Mouse (Mus musculus): ENCODE measurements around the gene Ptbp3. TPM values are rescaled to one million over a fixed set of nuclear protein-coding genes. Genes with fewer than 3 reads are reported as not detected.

Gene Ptbp3
- polyA plus RNA-seq, 1 experiment from 2014 or later = 46.4 TPM

GRCm38 (mm10) chr4:59533268-59533667 lies 15.9 kb downstream of the Ptbp3 start:
- H3K27ac ChIP-seq (ENCODE audit: poor library complexity, severe bottlenecking) = peak overlapping the region; percentile 47; the same call in 1 of the 2 replicates
- no peak overlapping the region for H3K9ac ChIP-seq
- 7% methylated on average over 2 of the region's 2 CpGs for WGBS
- no peaks in the 10 kb centered on the region for H3K36me3 ChIP-seq
- H3K9me3 ChIP-seq (replicated peaks) = no peaks in the 10 kb centered on the region
- H3K4me3 ChIP-seq = no peak overlapping the region
- ATAC-seq (ENCODE audit: insufficient number of reproducible peaks, low FRiP score) = peak; percentile 75
- H3K27me3 ChIP-seq (replicated peaks) = no peaks in the 10 kb centered on the region
- H3K4me2 ChIP-seq = no peak overlapping the region
- H3K4me1 ChIP-seq (replicated peaks) = peaks cover 11% of the 10 kb centered on the region; the same call in 1 of the 2 replicates

- Histone ChIP-seq H3K9me3 (replicated peaks) (no peaks in the 10 kb centered on the region), H3K4me3 (no peak overlapping the region), H3K27me3 (replicated peaks) (no peaks in the 10 kb centered on the region), H3K4me1 (replicated peaks) (peaks cover 16% of the 10 kb centered on the region; the same call in 1 of the 2 replicates), H3K36me3 (no peaks in the 10 kb centered on the region), H3K9ac (no peak overlapping the region), H3K4me2 (no peak overlapping the region), H3K27ac (ENCODE audit: poor library complexity, severe bottlenecking) (no peak overlapping the region)
- no peak for ATAC-seq (ENCODE audit: insufficient number of reproducible peaks, low FRiP score)
- WGBS = 86% methylated on average over 1 of the region's 1 CpGs
Observed at GRCm38 (mm10) chr4:59531172-59531571, 18.0 kb downstream of the Ptbp3 start.

GRCm38 (mm10) chr4:59527470-59527869 lies 21.7 kb downstream of the Ptbp3 start:
- Histone ChIP-seq H3K4me3 (no peak overlapping the region), H3K36me3 (peaks cover 13% of the 10 kb centered on the region), H3K27me3 (replicated peaks) (no peaks in the 10 kb centered on the region), H3K9ac (no peak overlapping the region), H3K9me3 (replicated peaks) (no peaks in the 10 kb centered on the region), H3K4me1 (replicated peaks) (peaks cover 19% of the 10 kb centered on the region; the same call in 1 of the 2 replicates), H3K4me2 (no peak overlapping the region), H3K27ac (ENCODE audit: poor library complexity, severe bottlenecking) (no peak overlapping the region)
- ATAC-seq (ENCODE audit: insufficient number of reproducible peaks, low FRiP score) = no peak
- 90% methylated on average over 3 of the region's 3 CpGs for WGBS

GRCm38 (mm10) chr4:59526728-59527127 lies 22.4 kb downstream of the Ptbp3 start:
- Histone ChIP-seq H3K36me3 (peaks cover 13% of the 10 kb centered on the region), H3K9me3 (replicated peaks) (no peaks in the 10 kb centered on the region), H3K27ac (ENCODE audit: poor library complexity, severe bottlenecking) (no peak overlapping the region), H3K4me3 (no peak overlapping the region), H3K27me3 (replicated peaks) (no peaks in the 10 kb centered on the region), H3K9ac (no peak overlapping the region), H3K4me2 (no peak overlapping the region), H3K4me1 (replicated peaks) (peaks cover 19% of the 10 kb centered on the region; the same call in 1 of the 2 replicates)
- WGBS = 45% methylated on average over 2 of the region's 2 CpGs
- no peak for ATAC-seq (ENCODE audit: insufficient number of reproducible peaks, low FRiP score)

GRCm38 (mm10) chr4:59524875-59525274 lies 24.3 kb downstream of the Ptbp3 start:
- Histone ChIP-seq H3K4me3 (no peak overlapping the region), H3K36me3 (peaks cover 17% of the 10 kb centered on the region), H3K9ac (no peak overlapping the region), H3K4me1 (replicated peaks) (peaks cover 17% of the 10 kb centered on the region; the same call in 1 of the 2 replicates), H3K9me3 (replicated peaks) (no peaks in the 10 kb centered on the region), H3K27me3 (replicated peaks) (no peaks in the 10 kb centered on the region), H3K27ac (ENCODE audit: poor library complexity, severe bottlenecking) (no peak overlapping the region), H3K4me2 (no peak overlapping the region)
- WGBS = 76% methylated on average over 3 of the region's 3 CpGs
- peak; percentile 77; the same call in 1 of the 2 replicates for ATAC-seq (ENCODE audit: insufficient number of reproducible peaks, low FRiP score)

- Histone ChIP-seq H3K4me1 (replicated peaks) (no peaks in the 10 kb centered on the region), H3K4me3 (no peak overlapping the region), H3K36me3 (peaks cover 42% of the 10 kb centered on the region), H3K27ac (ENCODE audit: poor library complexity, severe bottlenecking) (no peak overlapping the region), H3K9ac (no peak overlapping the region), H3K27me3 (replicated peaks) (no peaks in the 10 kb centered on the region), H3K4me2 (no peak overlapping the region), H3K9me3 (replicated peaks) (no peaks in the 10 kb centered on the region)
- ATAC-seq (ENCODE audit: insufficient number of reproducible peaks, low FRiP score) = no peak
Observed at GRCm38 (mm10) chr4:59510321-59510720, 38.8 kb downstream of the Ptbp3 start.

GRCm38 (mm10) chr4:59509558-59509957 lies 39.6 kb downstream of the Ptbp3 start:
- Histone ChIP-seq H3K4me1 (replicated peaks) (no peaks in the 10 kb centered on the region), H3K27me3 (replicated peaks) (no peaks in the 10 kb centered on the region), H3K27ac (ENCODE audit: poor library complexity, severe bottlenecking) (no peak overlapping the region), H3K36me3 (peaks cover 42% of the 10 kb centered on the region), H3K9ac (no peak overlapping the region), H3K4me3 (no peak overlapping the region), H3K4me2 (no peak overlapping the region), H3K9me3 (replicated peaks) (no peaks in the 10 kb centered on the region)
- no peak for ATAC-seq (ENCODE audit: insufficient number of reproducible peaks, low FRiP score)
- WGBS = 95% methylated on average over 2 of the region's 2 CpGs

GRCm38 (mm10) chr4:59507766-59508165 lies 41.4 kb downstream of the Ptbp3 start:
- no peak for ATAC-seq (ENCODE audit: insufficient number of reproducible peaks, low FRiP score)
- H3K4me2 ChIP-seq = no peak overlapping the region
- H3K27ac ChIP-seq (ENCODE audit: poor library complexity, severe bottlenecking) = no peak overlapping the region
- H3K4me3 ChIP-seq = no peak overlapping the region
- no peaks in the 10 kb centered on the region for H3K9me3 ChIP-seq (replicated peaks)
- H3K27me3 ChIP-seq (replicated peaks) = no peaks in the 10 kb centered on the region
- H3K36me3 ChIP-seq = peaks cover 42% of the 10 kb centered on the region
- H3K9ac ChIP-seq = no peak overlapping the region
- WGBS = 74% methylated on average over 2 of the region's 2 CpGs
- H3K4me1 ChIP-seq (replicated peaks) = no peaks in the 10 kb centered on the region

- 93% methylated on average over 3 of the region's 3 CpGs for WGBS
- H3K27ac ChIP-seq (ENCODE audit: poor library complexity, severe bottlenecking) = no peak overlapping the region
- ATAC-seq (ENCODE audit: insufficient number of reproducible peaks, low FRiP score) = no peak
- H3K27me3 ChIP-seq (replicated peaks) = no peaks in the 10 kb centered on the region
- peaks cover 43% of the 10 kb centered on the region for H3K36me3 ChIP-seq
- no peaks in the 10 kb centered on the region for H3K4me1 ChIP-seq (replicated peaks)
- H3K9me3 ChIP-seq (replicated peaks) = no peaks in the 10 kb centered on the region
- H3K9ac ChIP-seq = no peak overlapping the region
- H3K4me3 ChIP-seq = no peak overlapping the region
- no peak overlapping the region for H3K4me2 ChIP-seq
Observed at GRCm38 (mm10) chr4:59506704-59507103, 42.5 kb downstream of the Ptbp3 start.

GRCm38 (mm10) chr4:59505481-59505880 lies 43.7 kb downstream of the Ptbp3 start:
- 91% methylated on average over 3 of the region's 3 CpGs for WGBS
- Histone ChIP-seq H3K27ac (ENCODE audit: poor library complexity, severe bottlenecking) (no peak overlapping the region), H3K9ac (no peak overlapping the region), H3K9me3 (replicated peaks) (no peaks in the 10 kb centered on the region), H3K4me2 (no peak overlapping the region), H3K27me3 (replicated peaks) (no peaks in the 10 kb centered on the region), H3K36me3 (peaks cover 42% of the 10 kb centered on the region), H3K4me3 (no peak overlapping the region), H3K4me1 (replicated peaks) (no peaks in the 10 kb centered on the region)
- no peak for ATAC-seq (ENCODE audit: insufficient number of reproducible peaks, low FRiP score)

- Histone ChIP-seq H3K9ac (no peak overlapping the region), H3K27me3 (replicated peaks) (no peaks in the 10 kb centered on the region), H3K36me3 (peaks cover 36% of the 10 kb centered on the region), H3K9me3 (replicated peaks) (no peaks in the 10 kb centered on the region), H3K27ac (ENCODE audit: poor library complexity, severe bottlenecking) (no peak overlapping the region), H3K4me1 (replicated peaks) (no peaks in the 10 kb centered on the region), H3K4me2 (no peak overlapping the region), H3K4me3 (no peak overlapping the region)
- no peak for ATAC-seq (ENCODE audit: insufficient number of reproducible peaks, low FRiP score)
- 89% methylated on average over 2 of the region's 2 CpGs for WGBS
Observed at GRCm38 (mm10) chr4:59491097-59491496, 58.1 kb downstream of the Ptbp3 start.

GRCm38 (mm10) chr4:59471306-59471705 lies 77.9 kb downstream of the Ptbp3 start:
- Histone ChIP-seq H3K4me1 (replicated peaks) (peaks cover 12% of the 10 kb centered on the region), H3K9ac (no peak overlapping the region), H3K9me3 (replicated peaks) (no peaks in the 10 kb centered on the region), H3K4me2 (no peak overlapping the region), H3K27me3 (replicated peaks) (no peaks in the 10 kb centered on the region), H3K36me3 (0 out of 2 replicates have a peak, but pooled peaks cover 2% of the 10 kb centered on the region), H3K27ac (ENCODE audit: poor library complexity, severe bottlenecking) (no peak overlapping the region), H3K4me3 (no peak overlapping the region)
- no peak for ATAC-seq (ENCODE audit: insufficient number of reproducible peaks, low FRiP score)

Data from heart, embryonic 12.5 days (tissue).